8 mouse cellular contexts compared by ENCODE assay signal in the genomic region with DNA sequence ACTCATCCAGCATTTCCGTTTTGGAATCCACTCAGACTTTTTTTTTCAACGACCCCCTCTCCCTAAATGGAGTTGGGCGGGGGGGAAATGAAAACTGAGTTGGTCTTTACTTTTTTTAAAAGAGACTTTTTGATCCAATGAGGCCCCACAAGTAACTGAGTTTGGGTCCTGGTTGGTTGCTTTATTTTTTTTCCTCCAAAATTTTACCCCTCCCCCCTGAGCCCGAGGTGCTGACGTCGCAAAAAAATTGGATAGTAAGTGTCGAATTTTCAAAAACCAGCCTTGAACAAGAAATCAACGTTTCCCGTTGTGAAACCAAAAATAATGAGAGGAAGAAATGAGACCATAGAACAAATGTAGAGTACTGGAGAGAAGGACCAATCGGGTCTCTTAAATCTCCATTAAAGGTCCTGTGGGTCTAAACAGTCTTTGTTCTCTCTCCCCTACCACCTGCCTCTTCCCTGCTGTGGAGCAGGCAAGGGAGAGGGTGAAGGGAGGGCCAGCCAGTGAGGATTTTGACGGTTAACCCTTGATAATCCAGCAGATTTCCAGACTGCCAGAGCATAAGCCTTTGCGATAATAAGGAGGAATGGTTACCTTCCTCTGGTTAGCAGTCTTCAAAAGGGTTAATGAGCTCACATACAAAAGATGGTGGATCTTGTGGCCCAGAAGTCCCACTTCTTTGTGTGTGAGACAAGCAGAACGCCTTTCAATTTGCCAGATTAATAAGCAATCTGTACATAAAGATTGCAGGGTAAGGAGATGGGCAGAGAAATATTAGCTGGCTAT. TPM values are rescaled to one million over a fixed set of nuclear protein-coding genes. Genes with fewer than 3 reads are reported as not detected.
A peak's percentile ranks its signal among the peaks of the same experiment; 100 is the strongest.
DNase-seq lines count a peak whose midpoint lies in the region; ATAC-seq and TF ChIP-seq lines count a peak whose summit lies in the region.

No protein-coding gene starts in this region.

- peak overlapping the region; percentile 90 for H3K4me2 ChIP-seq in hindbrain, postnatal 0 days (ENCODE audit: low read depth, low read length)
- H3K4me2 ChIP-seq in limb, embryonic 13.5 days (replicated peaks) = peak overlapping the region; percentile 95
- H3K4me2 ChIP-seq in midbrain, embryonic 16.5 days (ENCODE audit: low read length) = peak overlapping the region; percentile 93

- no peaks in the 10 kb centered on the region for H3K9me3 ChIP-seq in forebrain, embryonic 10.5 days
- no peaks in the 10 kb centered on the region for H3K9me3 ChIP-seq in hindbrain, postnatal 0 days (ENCODE audit: low read length)
- no peaks in the 10 kb centered on the region for H3K9me3 ChIP-seq in limb, embryonic 13.5 days
- H3K9me3 ChIP-seq in midbrain, embryonic 16.5 days (replicated peaks; ENCODE audit: control insufficient read depth, low read length, poor library complexity, severe bottlenecking) = no peaks in the 10 kb centered on the region

- under 1% methylated on average over 13 of the region's 13 CpGs for WGBS in forebrain, embryonic 10.5 days
- WGBS in hindbrain, postnatal 0 days = under 1% methylated on average over 13 of the region's 13 CpGs
- WGBS in limb, embryonic 13.5 days = under 1% methylated on average over 13 of the region's 13 CpGs
- under 1% methylated on average over 13 of the region's 13 CpGs for WGBS in midbrain, embryonic 16.5 days

- peak; percentile 43 for DNase-seq in kidney, adult 11 months
- no peak for DNase-seq in kidney, adult 8-10 months
- DNase-seq in brain, embryonic 18.5 days (ENCODE audit: low read depth, low spot score) = peak; percentile 83
- peak; percentile 65 for DNase-seq in forebrain, embryonic 10.5 days (ENCODE audit: extremely low spot score, low spot score)
- DNase-seq in hindbrain, postnatal 0 days (ENCODE audit: low spot score) = peak; percentile 89
- DNase-seq in thymus, postnatal 10 days (ENCODE audit: low spot score in 2 of 2) = peak; percentile 33 to 34

- peak overlapping the region; percentile 97 for H3K9ac ChIP-seq in hindbrain, postnatal 0 days (replicated peaks; ENCODE audit: low read length)
- H3K9ac ChIP-seq in limb, embryonic 13.5 days = peak overlapping the region; percentile 95
- peak overlapping the region; percentile 98 for H3K9ac ChIP-seq in midbrain, embryonic 16.5 days (ENCODE audit: low read depth, low read length)

- H3K36me3 ChIP-seq in forebrain, embryonic 10.5 days (replicated peaks) = peaks cover 50% of the 10 kb centered on the region
- H3K36me3 ChIP-seq in hindbrain, postnatal 0 days (ENCODE audit: insufficient read depth, low read length) = peaks cover 10% of the 10 kb centered on the region; the same call in 1 of the 2 replicates
- H3K36me3 ChIP-seq in limb, embryonic 13.5 days = peaks cover 24% of the 10 kb centered on the region
- H3K36me3 ChIP-seq in midbrain, embryonic 16.5 days (ENCODE audit: control insufficient read depth, insufficient read depth, low read length) = no peaks in the 10 kb centered on the region

- no peaks in the 10 kb centered on the region for H3K27me3 ChIP-seq in forebrain, embryonic 10.5 days (ENCODE audit: poor library complexity, severe bottlenecking)
- H3K27me3 ChIP-seq in hindbrain, postnatal 0 days (ENCODE audit: insufficient read depth, low read length) = no peaks in the 10 kb centered on the region
- H3K27me3 ChIP-seq in limb, embryonic 13.5 days = no peaks in the 10 kb centered on the region
- no peaks in the 10 kb centered on the region for H3K27me3 ChIP-seq in midbrain, embryonic 16.5 days (ENCODE audit: control insufficient read depth, insufficient read depth, low read depth, low read length)

- peak overlapping the region; percentile 83 for H3K4me3 ChIP-seq in forebrain, embryonic 10.5 days
- peak overlapping the region; percentile 73 for H3K4me3 ChIP-seq in hindbrain, postnatal 0 days (ENCODE audit: low read length)
- H3K4me3 ChIP-seq in limb, embryonic 13.5 days = peak overlapping the region; percentile 79
- H3K4me3 ChIP-seq in midbrain, embryonic 16.5 days (ENCODE audit: low read depth, low read length) = peak overlapping the region; percentile 66

- TF ChIP-seq CTCF in hindbrain, postnatal 0 days (IDR thresholded peaks at IDR 0.05; ENCODE audit: low read depth) = no peak

- peak overlapping the region; percentile 97 for H3K27ac ChIP-seq in forebrain, embryonic 10.5 days
- peak overlapping the region; percentile 98 for H3K27ac ChIP-seq in hindbrain, postnatal 0 days
- peak overlapping the region; percentile 98 for H3K27ac ChIP-seq in limb, embryonic 13.5 days
- peak overlapping the region; percentile 99 for H3K27ac ChIP-seq in midbrain, embryonic 16.5 days (ENCODE audit: low read length)

- peaks cover 36% of the 10 kb centered on the region for H3K4me1 ChIP-seq in forebrain, embryonic 10.5 days
- H3K4me1 ChIP-seq in hindbrain, postnatal 0 days (ENCODE audit: insufficient read depth, low read length) = peaks cover 28% of the 10 kb centered on the region
- peaks cover 32% of the 10 kb centered on the region for H3K4me1 ChIP-seq in limb, embryonic 13.5 days
- peaks cover 37% of the 10 kb centered on the region for H3K4me1 ChIP-seq in midbrain, embryonic 16.5 days (ENCODE audit: control insufficient read depth, insufficient read depth, low read length)

- ATAC-seq in hindbrain, postnatal 0 days = peak; percentile 36
- no peak for ATAC-seq in limb, embryonic 13.5 days (ENCODE audit: low FRiP score, low read depth)
- peak; percentile 8; the same call in 1 of the 2 replicates for ATAC-seq in midbrain, embryonic 16.5 days

RNA-seq across cellular contexts. Expression of a gene that starts 1.4 kb away (rescaled TPM):
- 60.5 and 61.5 TPM in 2 replicates for polyA plus RNA-seq in forebrain, embryonic 10.5 days (2016; fragmentation: Nextera tagmentation; extraction: Ambion mirVana)
- total RNA-seq in hindbrain, postnatal 0 days (2014; rRNA removed) = 37.5 and 44.0 TPM in 2 replicates
- polyA plus RNA-seq in hindbrain, postnatal 0 days (2015; fragmentation: Nextera tagmentation; extraction: Ambion mirVana) = 20.3 and 22.5 TPM in 2 replicates
- 42.4 and 43.7 TPM in 2 replicates for polyA plus RNA-seq in limb, embryonic 13.5 days (2015; fragmentation: Nextera tagmentation; extraction: Ambion mirVana)
- polyA plus RNA-seq in midbrain, embryonic 16.5 days (2015; fragmentation: Nextera tagmentation; extraction: Ambion mirVana) = 38.9 and 43.0 TPM in 2 replicates

RNA-seq across cellular contexts. Expression of a gene that starts 1.5 kb away (rescaled TPM):
- 98.2 and 107 TPM in 2 replicates for polyA plus RNA-seq in forebrain, embryonic 10.5 days (2016; fragmentation: Nextera tagmentation; extraction: Ambion mirVana)
- total RNA-seq in hindbrain, postnatal 0 days (2014; rRNA removed) = 42.9 and 45.9 TPM in 2 replicates
- 66.6 and 72.2 TPM in 2 replicates for polyA plus RNA-seq in hindbrain, postnatal 0 days (2015; fragmentation: Nextera tagmentation; extraction: Ambion mirVana)
- 67.1 and 67.5 TPM in 2 replicates for polyA plus RNA-seq in limb, embryonic 13.5 days (2015; fragmentation: Nextera tagmentation; extraction: Ambion mirVana)
- polyA plus RNA-seq in midbrain, embryonic 16.5 days (2015; fragmentation: Nextera tagmentation; extraction: Ambion mirVana) = 46.9 and 54.4 TPM in 2 replicates

RNA-seq across cellular contexts. Expression of a gene that starts 7.8 kb away (rescaled TPM):
- polyA plus RNA-seq in forebrain, embryonic 10.5 days (2016; fragmentation: Nextera tagmentation; extraction: Ambion mirVana) = 102 and 105 TPM in 2 replicates
- 163 and 169 TPM in 2 replicates for total RNA-seq in hindbrain, postnatal 0 days (2014; rRNA removed)
- 222 and 225 TPM in 2 replicates for polyA plus RNA-seq in hindbrain, postnatal 0 days (2015; fragmentation: Nextera tagmentation; extraction: Ambion mirVana)
- 128 and 139 TPM in 2 replicates for polyA plus RNA-seq in limb, embryonic 13.5 days (2015; fragmentation: Nextera tagmentation; extraction: Ambion mirVana)
- polyA plus RNA-seq in midbrain, embryonic 16.5 days (2015; fragmentation: Nextera tagmentation; extraction: Ambion mirVana) = 455 and 465 TPM in 2 replicates

RNA-seq across cellular contexts. Expression of a gene that starts 20.4 kb away (rescaled TPM):
- polyA plus RNA-seq in forebrain, embryonic 10.5 days (2016; fragmentation: Nextera tagmentation; extraction: Ambion mirVana) = 29.8 and 32.4 TPM in 2 replicates
- 39.8 and 49.2 TPM in 2 replicates for total RNA-seq in hindbrain, postnatal 0 days (2014; rRNA removed)
- polyA plus RNA-seq in hindbrain, postnatal 0 days (2015; fragmentation: Nextera tagmentation; extraction: Ambion mirVana) = 69.0 and 74.3 TPM in 2 replicates
- polyA plus RNA-seq in limb, embryonic 13.5 days (2015; fragmentation: Nextera tagmentation; extraction: Ambion mirVana) = 21.9 and 25.0 TPM in 2 replicates
- 63.9 and 76.4 TPM in 2 replicates for polyA plus RNA-seq in midbrain, embryonic 16.5 days (2015; fragmentation: Nextera tagmentation; extraction: Ambion mirVana)

RNA-seq across cellular contexts. Expression of a gene that starts 38.0 kb away (rescaled TPM):
- 59.6 and 60.3 TPM in 2 replicates for polyA plus RNA-seq in forebrain, embryonic 10.5 days (2016; fragmentation: Nextera tagmentation; extraction: Ambion mirVana)
- total RNA-seq in hindbrain, postnatal 0 days (2014; rRNA removed) = 31.3 and 33.2 TPM in 2 replicates
- polyA plus RNA-seq in hindbrain, postnatal 0 days (2015; fragmentation: Nextera tagmentation; extraction: Ambion mirVana) = 22.9 and 23.1 TPM in 2 replicates
- polyA plus RNA-seq in limb, embryonic 13.5 days (2015; fragmentation: Nextera tagmentation; extraction: Ambion mirVana) = 41.8 and 42.5 TPM in 2 replicates
- 28.4 and 30.5 TPM in 2 replicates for polyA plus RNA-seq in midbrain, embryonic 16.5 days (2015; fragmentation: Nextera tagmentation; extraction: Ambion mirVana)

Comparison
In these comparisons a context has a peak if more than half of its experiments do, and no peak if none do; other contexts are left out.
1. DNase-seq: peak in kidney, adult 11 months (single experiment), brain, embryonic 18.5 days (single experiment), forebrain, embryonic 10.5 days (single experiment), hindbrain, postnatal 0 days (single experiment) and thymus, postnatal 10 days (2 of 2); none in kidney, adult 8-10 months (0 of 2).
2. Peak in every context shown above with its lines, with median percentiles within 50 percentile points of each other: H3K27ac ChIP-seq, H3K4me3 ChIP-seq, H3K4me2 ChIP-seq and H3K9ac ChIP-seq.